Mouse (Mus musculus): ENCODE measurements around the gene Ogdh. TPM values are rescaled to one million over a fixed set of nuclear protein-coding genes. Genes with fewer than 3 reads are reported as not detected.

Ogdh gene
- total RNA-seq, 1 experiment: 68.4 TPM

DNA sequence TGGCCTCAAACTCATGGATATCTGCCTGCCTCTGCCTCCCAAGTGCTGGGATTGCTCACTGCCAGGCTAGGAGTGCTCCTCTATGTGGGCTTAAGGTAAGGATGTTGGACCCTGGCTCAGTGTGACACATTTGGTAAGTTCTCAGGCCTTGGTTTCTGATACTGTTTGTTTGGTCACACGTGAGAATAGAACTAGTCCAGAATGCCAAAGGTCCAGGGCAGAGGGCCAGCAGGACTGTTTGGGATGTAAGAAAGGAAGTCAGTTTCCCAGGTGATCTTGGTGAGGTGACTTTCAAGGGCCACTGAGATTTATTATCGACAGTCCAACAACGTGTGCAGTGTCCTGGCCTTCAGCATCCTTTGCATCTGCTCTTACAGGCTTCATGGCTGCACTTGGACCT lies 15.0 kb upstream of the Ogdh start:
- no peak overlapping the region for H3K9ac ChIP-seq (ENCODE audit: insufficient read depth, low read depth, low read length, poor library complexity, severe bottlenecking)
- in situ Hi-C loops (cut with MboI; ENCODE audit: low sequenced_read_pairs in 2 of 2, unreplicated experiment in 2 of 2): no loop called here
- TF ChIP-seq HCFC1 (IDR thresholded peaks at IDR 0.05; ENCODE audit: borderline replicate concordance, insufficient read depth, low read length) (no peak), CHD2 (IDR thresholded peaks at IDR 0.05; ENCODE audit: low read depth, low read length) (no peak), ZC3H11A (IDR thresholded peaks at IDR 0.05; ENCODE audit: borderline replicate concordance, low read depth, low read length) (no peak), MAFK (IDR thresholded peaks at IDR 0.05; ENCODE audit: insufficient read depth, low read depth, low read length) (no peak), ZNF384 (IDR thresholded peaks at IDR 0.05; ENCODE audit: low read depth, low read length) (no peak)

GRCm38 (mm10) chr11:6282940-6283339 lies 8.5 kb upstream of the Ogdh start:
- Histone ChIP-seq H3K4me3 (ENCODE audit: insufficient read depth in 1 of 2, low read depth in 1 of 2, low read length in 2 of 2, poor library complexity in 1 of 2, severe bottlenecking in 1 of 2) (no peak overlapping the region), H3K4me1 (ENCODE audit: control insufficient read depth in 2 of 2, insufficient read depth in 2 of 2, low read length in 2 of 2, poor library complexity in 1 of 2) (no peaks in the 10 kb centered on the region), H3K27ac (ENCODE audit: insufficient read depth, low read depth, low read length, poor library complexity, severe bottlenecking) (no peak overlapping the region), H3K9ac (ENCODE audit: insufficient read depth, low read depth, low read length, poor library complexity, severe bottlenecking) (no peak overlapping the region), H3K9me3 (ENCODE audit: control insufficient read depth, insufficient read depth, low read depth, low read length) (peaks cover 16% of the 10 kb centered on the region), H3K36me3 (ENCODE audit: control insufficient read depth, insufficient read depth, low read length, poor library complexity, severe bottlenecking) (no peaks in the 10 kb centered on the region)
- in situ Hi-C loops (cut with MboI; ENCODE audit: low sequenced_read_pairs in 2 of 2, unreplicated experiment in 2 of 2): no loop called here
- no peak for TF ChIP-seq HCFC1 (IDR thresholded peaks at IDR 0.05; ENCODE audit: borderline replicate concordance, insufficient read depth, low read length)
- TF ChIP-seq MAFK (IDR thresholded peaks at IDR 0.05; ENCODE audit: insufficient read depth, low read depth, low read length): no peak
- TF ChIP-seq ZNF384 (IDR thresholded peaks at IDR 0.05; ENCODE audit: low read depth, low read length): no peak
- TF ChIP-seq ZC3H11A (IDR thresholded peaks at IDR 0.05; ENCODE audit: borderline replicate concordance, low read depth, low read length): no peak
- TF ChIP-seq CHD2 (IDR thresholded peaks at IDR 0.05; ENCODE audit: low read depth, low read length): no peak
- DNase-seq (ENCODE audit: low read depth, low spot score): no peak

More for the DNA sequence above, 15.0 kb upstream of the Ogdh start:
- peaks cover 1% of the 10 kb centered on the region; the same call in 1 of the 2 replicates for H3K9me3 ChIP-seq (ENCODE audit: control insufficient read depth, insufficient read depth, low read depth, low read length)
- no peak overlapping the region for H3K27ac ChIP-seq (ENCODE audit: insufficient read depth, low read depth, low read length, poor library complexity, severe bottlenecking)
- peaks cover 2% of the 10 kb centered on the region; the same call in 1 of the 2 replicates for H3K36me3 ChIP-seq (ENCODE audit: control insufficient read depth, insufficient read depth, low read length, poor library complexity, severe bottlenecking)
- H3K4me1 ChIP-seq (ENCODE audit: control insufficient read depth in 2 of 2, insufficient read depth in 2 of 2, low read length in 2 of 2, poor library complexity in 1 of 2): no peaks in the 10 kb centered on the region
- H3K4me3 ChIP-seq (ENCODE audit: insufficient read depth in 1 of 2, low read depth in 1 of 2, low read length in 2 of 2, poor library complexity in 1 of 2, severe bottlenecking in 1 of 2): no peak overlapping the region
- no peak for DNase-seq (ENCODE audit: low read depth, low spot score)

DNA sequence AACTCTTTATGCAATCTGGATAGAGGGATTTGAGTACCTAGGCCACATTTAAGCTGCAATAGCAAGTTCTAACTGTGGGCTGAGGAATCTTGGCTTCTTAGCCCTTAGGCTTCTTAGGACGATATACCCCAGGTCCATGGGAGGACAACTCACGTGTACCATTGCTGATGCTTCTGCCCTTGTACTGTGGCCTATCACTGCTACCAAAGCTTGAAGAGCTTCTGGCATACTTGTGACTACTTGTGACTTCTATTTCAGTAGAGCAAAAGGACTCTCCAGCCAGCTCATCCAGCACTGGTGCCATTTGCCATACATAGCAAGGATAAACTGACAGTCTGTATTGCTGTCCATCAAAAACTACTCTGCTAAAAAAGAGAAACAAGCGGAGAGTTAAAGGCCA lies 1.3 kb upstream of the Ogdh start:
- DNase-seq (ENCODE audit: low read depth, low spot score): no peak
- peaks cover 2 to 4% of the 10 kb centered on the region in 2 experiments; a peak in 2 of 4 replicates for H3K4me1 ChIP-seq (ENCODE audit: control insufficient read depth in 2 of 2, insufficient read depth in 2 of 2, low read length in 2 of 2, poor library complexity in 1 of 2)
- no peak for TF ChIP-seq ZNF384 (IDR thresholded peaks at IDR 0.05; ENCODE audit: low read depth, low read length)
- TF ChIP-seq ZC3H11A (IDR thresholded peaks at IDR 0.05; ENCODE audit: borderline replicate concordance, low read depth, low read length): no peak
- no peak for TF ChIP-seq HCFC1 (IDR thresholded peaks at IDR 0.05; ENCODE audit: borderline replicate concordance, insufficient read depth, low read length)
- TF ChIP-seq CHD2 (IDR thresholded peaks at IDR 0.05; ENCODE audit: low read depth, low read length): no peak
- no peak for TF ChIP-seq MAFK (IDR thresholded peaks at IDR 0.05; ENCODE audit: insufficient read depth, low read depth, low read length)
- H3K36me3 ChIP-seq (ENCODE audit: control insufficient read depth, insufficient read depth, low read length, poor library complexity, severe bottlenecking): no peaks in the 10 kb centered on the region
- in situ Hi-C loops (cut with MboI; ENCODE audit: low sequenced_read_pairs in 2 of 2, unreplicated experiment in 2 of 2): no loop called here
- no peak overlapping the region for H3K9ac ChIP-seq (ENCODE audit: insufficient read depth, low read depth, low read length, poor library complexity, severe bottlenecking)
- no peak overlapping the region for H3K4me3 ChIP-seq (ENCODE audit: insufficient read depth in 1 of 2, low read depth in 1 of 2, low read length in 2 of 2, poor library complexity in 1 of 2, severe bottlenecking in 1 of 2)
- no peak overlapping the region for H3K27ac ChIP-seq (ENCODE audit: insufficient read depth, low read depth, low read length, poor library complexity, severe bottlenecking)
- H3K9me3 ChIP-seq (ENCODE audit: control insufficient read depth, insufficient read depth, low read depth, low read length): peaks cover 12% of the 10 kb centered on the region; the same call in 1 of the 2 replicates

DNA sequence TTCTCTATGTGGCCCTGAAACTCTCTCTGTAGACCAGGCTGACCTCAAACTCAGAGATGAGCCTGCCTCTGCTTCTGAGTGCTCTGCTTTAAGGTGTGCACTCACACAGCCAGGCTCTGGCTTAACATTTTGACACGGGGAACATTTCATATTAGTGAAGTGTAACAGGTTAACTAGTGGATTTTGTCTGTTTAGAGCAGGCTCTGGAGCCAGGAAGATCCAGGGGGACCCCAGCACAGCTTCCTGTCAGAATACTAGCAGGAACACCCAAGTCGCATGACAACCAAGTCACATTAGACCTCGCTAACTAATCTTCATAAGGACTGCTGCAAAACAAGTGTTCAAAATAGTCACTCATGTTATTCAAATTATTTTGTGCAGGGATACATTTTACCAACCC lies 550 bp upstream of the Ogdh start:
- DNase-seq (ENCODE audit: low read depth, low spot score): no peak
- Histone ChIP-seq H3K9me3 (ENCODE audit: control insufficient read depth, insufficient read depth, low read depth, low read length) (peaks cover 8% of the 10 kb centered on the region; the same call in 1 of the 2 replicates), H3K4me1 (ENCODE audit: control insufficient read depth in 2 of 2, insufficient read depth in 2 of 2, low read length in 2 of 2, poor library complexity in 1 of 2) (peaks cover 2 to 4% of the 10 kb centered on the region in 2 experiments; a peak in 2 of 4 replicates), H3K4me3 (ENCODE audit: insufficient read depth in 1 of 2, low read depth in 1 of 2, low read length in 2 of 2, poor library complexity in 1 of 2, severe bottlenecking in 1 of 2) (peak overlapping the region; percentile 83 to 86), H3K9ac (ENCODE audit: insufficient read depth, low read depth, low read length, poor library complexity, severe bottlenecking) (no peak overlapping the region), H3K27ac (ENCODE audit: insufficient read depth, low read depth, low read length, poor library complexity, severe bottlenecking) (no peak overlapping the region), H3K36me3 (ENCODE audit: control insufficient read depth, insufficient read depth, low read length, poor library complexity, severe bottlenecking) (no peaks in the 10 kb centered on the region)
- TF ChIP-seq MAFK (IDR thresholded peaks at IDR 0.05; ENCODE audit: insufficient read depth, low read depth, low read length) (no peak), HCFC1 (IDR thresholded peaks at IDR 0.05; ENCODE audit: borderline replicate concordance, insufficient read depth, low read length) (no peak), ZC3H11A (IDR thresholded peaks at IDR 0.05; ENCODE audit: borderline replicate concordance, low read depth, low read length) (no peak), CHD2 (IDR thresholded peaks at IDR 0.05; ENCODE audit: low read depth, low read length) (no peak), ZNF384 (IDR thresholded peaks at IDR 0.05; ENCODE audit: low read depth, low read length) (no peak)
- in situ Hi-C loops (cut with MboI; ENCODE audit: low sequenced_read_pairs in 2 of 2, unreplicated experiment in 2 of 2): no loop called here
